38 mouse cellular contexts compared by ENCODE assay signal in genomic region chr14:54624976-54625375, GRCm38 (mm10). TPM values are rescaled to one million over a fixed set of nuclear protein-coding genes. Genes with fewer than 3 reads are reported as not detected.
DNase-seq lines count a peak whose midpoint lies in the region; ATAC-seq and TF ChIP-seq lines count a peak whose summit lies in the region.
"Had no signal": no experiment of that assay in that cellular context is flagged by ENCODE, and none has a peak within 500 bp of the region (broad histone marks: within the 10 kb centered on the region; RNA-seq: fewer than 3 reads in every experiment).

No protein-coding gene starts in this region.

- no peak overlapping the region for H3K4me2 ChIP-seq in hindbrain, embryonic 13.5 days
- no peak overlapping the region for H3K4me2 ChIP-seq in hindbrain, embryonic 11.5 days (replicated peaks; ENCODE audit: low read depth, low read length)
- H3K4me2 ChIP-seq: heart, embryonic 13.5 days; limb, embryonic 13.5 days; liver, embryonic 12.5 days; midbrain, embryonic 12.5 days; neural tube, embryonic 13.5 days had no signal

- H3K36me3 ChIP-seq in hindbrain, embryonic 13.5 days: peaks cover under 1% of the 10 kb centered on the region; the same call in 1 of the 2 replicates
- H3K36me3 ChIP-seq in hindbrain, embryonic 11.5 days (ENCODE audit: control insufficient read depth, insufficient read depth, low read length): no peaks in the 10 kb centered on the region
- H3K36me3 ChIP-seq in E14TG2a.4 (ENCODE audit: insufficient read depth, low read length): no peaks in the 10 kb centered on the region
- H3K36me3 ChIP-seq: heart, embryonic 13.5 days; limb, embryonic 13.5 days; liver, embryonic 12.5 days; midbrain, embryonic 12.5 days had no signal

- no peak for DNase-seq in frontal cortex, postnatal 25 days (ENCODE audit: low spot score in 2 of 2)
- no peak for DNase-seq in hindbrain, embryonic 11.5 days (ENCODE audit: low spot score)
- peak; percentile 64 for DNase-seq in brain, adult 2 months (ENCODE audit: low read depth, low spot score)
- no peak for DNase-seq in spleen, postnatal 36 days (ENCODE audit: low spot score in 2 of 2)
- DNase-seq: adrenal gland, adult 2 months; adrenal gland, postnatal 36 days; cerebellum, adult 2 months; cerebellum, postnatal 36 days; embryo, embryonic 11 days; gastrocnemius, adult 2 months; gastrocnemius, postnatal 36 days; heart, adult 2 months; heart, postnatal 4 days; kidney, adult 9 months; kidney, postnatal 10 days; layer of hippocampus, adult 9-11 months; liver, postnatal 0 days; lung, postnatal 36 days; thymus, postnatal 4 days had no signal

- no peaks in the 10 kb centered on the region for H3K9me3 ChIP-seq in hindbrain, embryonic 13.5 days
- no peaks in the 10 kb centered on the region for H3K9me3 ChIP-seq in hindbrain, embryonic 11.5 days (ENCODE audit: control insufficient read depth, low read length)
- H3K9me3 ChIP-seq in E14TG2a.4 (ENCODE audit: low read length): no peaks in the 10 kb centered on the region
- H3K9me3 ChIP-seq: heart, embryonic 13.5 days; limb, embryonic 13.5 days; liver, embryonic 12.5 days; midbrain, embryonic 12.5 days; neural tube, embryonic 13.5 days had no signal

- WGBS in hindbrain, embryonic 13.5 days: 73% methylated on average over 10 of the region's 10 CpGs
- 75% methylated on average over 10 of the region's 10 CpGs for WGBS in hindbrain, embryonic 11.5 days

- H3K27ac ChIP-seq in hindbrain, embryonic 13.5 days: no peak overlapping the region
- no peak overlapping the region for H3K27ac ChIP-seq in hindbrain, embryonic 11.5 days (ENCODE audit: low read depth, low read length)
- H3K27ac ChIP-seq: gastrocnemius, adult 2 months; heart, adult 2 months; heart, embryonic 13.5 days; limb, embryonic 13.5 days; liver, embryonic 12.5 days; midbrain, embryonic 12.5 days; neural tube, embryonic 13.5 days had no signal

- no peaks in the 10 kb centered on the region for H3K27me3 ChIP-seq in hindbrain, embryonic 13.5 days
- no peaks in the 10 kb centered on the region for H3K27me3 ChIP-seq in hindbrain, embryonic 11.5 days (ENCODE audit: control insufficient read depth, insufficient read depth, low read length)
- peaks cover 42% of the 10 kb centered on the region for H3K27me3 ChIP-seq in E14TG2a.4 (ENCODE audit: insufficient read depth, low read length)
- H3K27me3 ChIP-seq: heart, embryonic 13.5 days; limb, embryonic 13.5 days; midbrain, embryonic 12.5 days; neural tube, embryonic 13.5 days had no signal

- no peak for TF ChIP-seq CTCF in E14TG2a.4 (conservative IDR thresholded peaks at IDR 0.05; ENCODE audit: low read length)

- no peak overlapping the region for H3K4me3 ChIP-seq in hindbrain, embryonic 13.5 days
- no peak overlapping the region for H3K4me3 ChIP-seq in hindbrain, embryonic 11.5 days (ENCODE audit: low read depth, low read length)
- H3K4me3 ChIP-seq in E14TG2a.4 (replicated peaks; ENCODE audit: low read length): peak overlapping the region; percentile 70
- H3K4me3 ChIP-seq: gastrocnemius, adult 2 months; heart, adult 2 months; heart, embryonic 13.5 days; limb, embryonic 13.5 days; liver, embryonic 12.5 days; midbrain, embryonic 12.5 days; neural tube, embryonic 13.5 days had no signal

- ATAC-seq in frontal cortex, adult (ENCODE audit: low TSS enrichment): peak; percentile 80
- ATAC-seq in hindbrain, embryonic 13.5 days (ENCODE audit: low FRiP score): no peak
- ATAC-seq in hindbrain, embryonic 11.5 days (ENCODE audit: low FRiP score): no peak
- ATAC-seq: activated CD4-positive, CD25-positive, alpha-beta regulatory T cell, adult 4 months; CD4-positive, CD25-positive, alpha-beta regulatory T cell, adult 4 months; forebrain, embryonic 14.5 days; intestine, postnatal 0 days; liver, postnatal 0 days had no signal

- H3K9ac ChIP-seq in hindbrain, embryonic 13.5 days: peak overlapping the region; percentile 10; the same call in 1 of the 2 replicates
- H3K9ac ChIP-seq in hindbrain, embryonic 11.5 days (ENCODE audit: low read depth, low read length): no peak overlapping the region
- H3K9ac ChIP-seq: heart, embryonic 13.5 days; limb, embryonic 13.5 days; liver, embryonic 12.5 days; liver, postnatal 0 days; midbrain, embryonic 12.5 days; neural tube, embryonic 13.5 days had no signal

- H3K4me1 ChIP-seq in hindbrain, embryonic 13.5 days (replicated peaks): no peaks in the 10 kb centered on the region
- no peaks in the 10 kb centered on the region for H3K4me1 ChIP-seq in hindbrain, embryonic 11.5 days (replicated peaks; ENCODE audit: control insufficient read depth, insufficient read depth, low read length)
- peaks cover 22% of the 10 kb centered on the region for H3K4me1 ChIP-seq in E14TG2a.4 (replicated peaks; ENCODE audit: low read depth, low read length)
- H3K4me1 ChIP-seq: heart, embryonic 13.5 days; limb, embryonic 13.5 days; midbrain, embryonic 12.5 days; neural tube, embryonic 13.5 days had no signal

RNA-seq across cellular contexts. Expression of gene Psmb11, which starts 3.7 kb away (rescaled TPM):
- polyA plus RNA-seq in hindbrain, embryonic 13.5 days (2015; fragmentation: Nextera tagmentation; extraction: Ambion mirVana): not detected in 2 replicates
- not detected in 2 replicates for polyA plus RNA-seq in hindbrain, embryonic 11.5 days (2014; fragmentation: Nextera tagmentation; extraction: Ambion mirVana)
- polyA plus RNA-seq: activated CD4-positive, CD25-positive, alpha-beta regulatory T cell, adult 4 months; adrenal gland, adult 2 months; CD4-positive, CD25-positive, alpha-beta regulatory T cell, adult 4 months; cerebellum, adult 2 months; embryonic facial prominence, embryonic 14.5 days; forebrain, embryonic 14.5 days; heart, adult 2 months; intestine, postnatal 0 days; large intestine, adult 2 months; liver, embryonic 12.5 days; liver, postnatal 0 days; midbrain, embryonic 12.5 days had no signal

RNA-seq across cellular contexts. Expression of gene Psmb5, which starts 7.2 kb away (rescaled TPM):
- polyA plus RNA-seq in hindbrain, embryonic 13.5 days (2015; fragmentation: Nextera tagmentation; extraction: Ambion mirVana): 439 and 447 TPM in 2 replicates
- polyA plus RNA-seq in hindbrain, embryonic 11.5 days (2014; fragmentation: Nextera tagmentation; extraction: Ambion mirVana): 439 and 455 TPM in 2 replicates

RNA-seq across cellular contexts. Expression of gene Gm17606, which starts 15.8 kb away (rescaled TPM):
- not detected in 2 replicates for polyA plus RNA-seq in hindbrain, embryonic 13.5 days (2015; fragmentation: Nextera tagmentation; extraction: Ambion mirVana)
- not detected in 2 replicates for polyA plus RNA-seq in hindbrain, embryonic 11.5 days (2014; fragmentation: Nextera tagmentation; extraction: Ambion mirVana)
- polyA plus RNA-seq: activated CD4-positive, CD25-positive, alpha-beta regulatory T cell, adult 4 months; adrenal gland, adult 2 months; CD4-positive, CD25-positive, alpha-beta regulatory T cell, adult 4 months; cerebellum, adult 2 months; embryonic facial prominence, embryonic 14.5 days; forebrain, embryonic 14.5 days; frontal cortex, adult 2 months; heart, adult 2 months; heart, embryonic 13.5 days; intestine, postnatal 0 days; large intestine, adult 2 months; limb, embryonic 13.5 days; liver, embryonic 12.5 days; liver, postnatal 0 days; lung, embryonic 16.5 days; midbrain, embryonic 12.5 days; neural tube, embryonic 13.5 days; stomach, embryonic 14.5 days; testis, adult 2 months; thymus, postnatal 0 days had no signal

RNA-seq across cellular contexts. Expression of gene Cdh24, which starts 16.2 kb away (rescaled TPM):
- polyA plus RNA-seq in hindbrain, embryonic 13.5 days (2015; fragmentation: Nextera tagmentation; extraction: Ambion mirVana): 8.6 and 9.4 TPM in 2 replicates
- 5.6 and 8.1 TPM in 2 replicates for polyA plus RNA-seq in hindbrain, embryonic 11.5 days (2014; fragmentation: Nextera tagmentation; extraction: Ambion mirVana)

RNA-seq across cellular contexts. Expression of gene 4931414P19Rik, which starts 19.2 kb away (rescaled TPM):
- 6.8 and 7.6 TPM in 2 replicates for polyA plus RNA-seq in hindbrain, embryonic 13.5 days (2015; fragmentation: Nextera tagmentation; extraction: Ambion mirVana)
- polyA plus RNA-seq in hindbrain, embryonic 11.5 days (2014; fragmentation: Nextera tagmentation; extraction: Ambion mirVana): 6.2 and 6.9 TPM in 2 replicates
